Mouse (Mus musculus): Measurements from ENCODE around the gene Tspan11. TPM values are rescaled to one million over a fixed set of nuclear protein-coding genes. Genes with fewer than 3 reads are reported as not detected.

The Tspan11 gene
- total RNA-seq (2012; rRNA removed), result not detected in 2 replicates
- total RNA-seq (2014; rRNA removed), result not detected in 2 replicates
- polyA plus RNA-seq (2012; ENCODE audit: insufficient read length, low read depth), result not detected in 2 replicates

DNA sequence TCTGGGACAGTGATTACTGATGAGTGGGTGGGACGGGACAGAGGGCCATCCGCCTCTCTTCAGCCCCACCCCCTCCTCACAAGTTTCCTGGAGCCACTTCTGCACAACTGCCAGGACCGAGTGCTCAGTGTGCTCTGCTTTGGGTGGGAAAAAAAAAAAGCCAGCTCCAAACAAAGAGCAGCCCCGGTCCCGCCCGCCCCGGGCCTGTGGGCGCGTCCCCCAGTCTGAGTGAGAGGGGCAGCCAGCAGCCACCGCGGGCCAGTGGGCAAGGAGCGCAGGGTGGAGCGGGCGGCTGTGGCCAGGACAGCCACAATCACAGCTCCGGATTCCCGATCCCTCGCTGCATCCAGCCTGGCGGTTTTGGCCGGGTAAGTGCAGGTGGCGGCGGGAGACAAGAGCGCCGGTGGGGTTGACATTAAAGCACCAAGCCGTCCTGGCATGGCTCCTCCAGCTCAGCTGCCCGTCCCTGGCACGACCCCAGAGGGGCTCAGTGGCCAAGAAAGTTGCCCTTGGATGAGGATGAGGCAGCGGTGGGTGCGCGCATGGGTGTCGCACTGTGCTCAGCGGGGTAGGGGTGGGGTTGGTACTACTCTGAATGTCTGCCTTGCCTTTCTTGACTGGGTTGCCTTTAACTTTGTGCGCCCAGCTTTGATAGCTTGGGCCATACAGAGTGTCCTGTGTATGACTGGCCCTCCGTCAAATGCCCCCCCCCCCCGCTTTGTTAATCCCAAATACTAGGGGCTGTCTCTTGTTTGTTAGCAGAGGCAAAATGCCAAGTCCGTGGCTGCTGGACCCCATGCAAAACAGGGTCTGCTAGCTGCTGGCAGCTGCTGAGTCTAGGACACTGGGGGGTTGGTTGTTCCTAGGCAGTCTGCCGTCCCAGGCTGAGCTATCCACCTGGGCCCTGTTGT lies at the start of gene Tspan11:
Gene Tspan11, plus strand, starts transcription at position 79 of the 911 bp plus-strand sequence.
- peaks cover 98% of the 10 kb centered on the region for H3K27me3 ChIP-seq (replicated peaks)
- H3K9ac ChIP-seq (ENCODE audit: insufficient read depth, low read depth), result no peak within 1 kb of the TSS
- in situ Hi-C loops (cut with MboI; ENCODE audit: low pct_ligation_motif_present, low pct_unique_long_range_greater_than_20kb, low sequenced_read_pairs), result no loop called here
- TF ChIP-seq CHD1 (IDR thresholded peaks at IDR 0.05; ENCODE audit: low read depth, low read length) (no peak), SIN3A (IDR thresholded peaks at IDR 0.05; ENCODE audit: low read length) (no peak), E2F4 (IDR thresholded peaks at IDR 0.05; ENCODE audit: insufficient replicate concordance, low read depth, low read length) (no peak), UBTF (IDR thresholded peaks at IDR 0.05; ENCODE audit: low read depth, low read length) (no peak), USF1 (IDR thresholded peaks at IDR 0.05; ENCODE audit: low read depth, low read length) (no peak), HCFC1 (IDR thresholded peaks at IDR 0.05; ENCODE audit: low read depth, low read length) (no peak), POLR2A (IDR thresholded peaks at IDR 0.05; ENCODE audit: low read depth, low read length) (no peak), JUN (IDR thresholded peaks at IDR 0.05; ENCODE audit: insufficient read depth, low read depth, low read length) (no peak), ZC3H11A (IDR thresholded peaks at IDR 0.05; ENCODE audit: low read depth, low read length) (no peak)
- peaks cover 4% of the 10 kb centered on the region for H3K9me3 ChIP-seq (replicated peaks; ENCODE audit: low read length)
- no peak within 1 kb of the TSS for H3K27ac ChIP-seq (ENCODE audit: insufficient read depth, low read depth)
- no peak within 1 kb of the TSS for H3K4me3 ChIP-seq (replicated peaks in 1 of 3; ENCODE audit: low read depth in 2 of 3, low read length in 2 of 3, poor library complexity in 1 of 3)
- no peaks in the 10 kb centered on the region for H3K79me2 ChIP-seq (replicated peaks; ENCODE audit: control insufficient read depth, extremely low read depth, insufficient read depth, poor library complexity, severe bottlenecking)
- DNase-seq (ENCODE audit: extremely low read depth), result no peak
- no peak within 1 kb of the TSS for H3K4me2 ChIP-seq (ENCODE audit: insufficient read depth, low read depth, poor library complexity, severe bottlenecking)
- dilution Hi-C loops (cut with MboI; ENCODE audit: extremely low pct_ligation_motif_present, extremely low pct_unique_long_range_greater_than_20kb, low sequenced_read_pairs), result no loop called here
- no peaks in the 10 kb centered on the region for H3K4me1 ChIP-seq (ENCODE audit: control insufficient read depth in 1 of 2, insufficient read depth in 2 of 2)
- H3K36me3 ChIP-seq (replicated peaks in 1 of 2; ENCODE audit: control insufficient read depth in 1 of 2, insufficient read depth in 1 of 2, low read length in 1 of 2), result no peaks in the 10 kb centered on the region

DNA sequence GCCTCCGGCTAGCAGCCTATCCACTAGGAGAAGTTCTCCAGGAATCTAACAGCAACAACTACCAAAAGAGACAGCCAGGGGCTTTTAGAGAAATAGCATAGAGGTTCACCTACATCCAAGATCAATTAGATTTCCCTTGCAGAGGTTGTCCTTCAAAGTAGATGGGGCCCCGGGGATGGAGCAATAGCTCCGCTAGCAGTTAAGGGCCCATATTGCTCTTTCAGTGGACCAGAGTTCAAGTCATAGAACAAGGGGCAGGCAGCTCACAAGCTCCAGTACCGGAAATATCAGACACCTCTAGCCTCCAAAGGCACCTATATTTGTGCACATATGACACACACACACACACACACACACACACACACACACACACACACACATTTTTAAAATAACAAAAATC lies 49.5 kb upstream of the Tspan11 start:
- no peak for DNase-seq (ENCODE audit: extremely low read depth)
- H3K9me3 ChIP-seq (replicated peaks; ENCODE audit: low read length), result peaks cover 2% of the 10 kb centered on the region
- H3K79me2 ChIP-seq (replicated peaks; ENCODE audit: control insufficient read depth, extremely low read depth, insufficient read depth, poor library complexity, severe bottlenecking), result no peaks in the 10 kb centered on the region
- no peak overlapping the region for H3K4me3 ChIP-seq (replicated peaks in 1 of 3; ENCODE audit: low read depth in 2 of 3, low read length in 2 of 3, poor library complexity in 1 of 3)
- in situ Hi-C loops (cut with MboI; ENCODE audit: low pct_ligation_motif_present, low pct_unique_long_range_greater_than_20kb, low sequenced_read_pairs), result no loop called here
- H3K9ac ChIP-seq (ENCODE audit: insufficient read depth, low read depth), result no peak overlapping the region
- no peak overlapping the region for H3K27ac ChIP-seq (ENCODE audit: insufficient read depth, low read depth)
- H3K4me2 ChIP-seq (ENCODE audit: insufficient read depth, low read depth, poor library complexity, severe bottlenecking), result no peak overlapping the region
- no peaks in the 10 kb centered on the region for H3K36me3 ChIP-seq (replicated peaks in 1 of 2; ENCODE audit: control insufficient read depth in 1 of 2, insufficient read depth in 1 of 2, low read length in 1 of 2)
- dilution Hi-C loops (cut with MboI; ENCODE audit: extremely low pct_ligation_motif_present, extremely low pct_unique_long_range_greater_than_20kb, low sequenced_read_pairs), result no loop called here
- peaks cover 0 to 34% of the 10 kb centered on the region in 2 experiments; a peak in 2 of 4 replicates for H3K4me1 ChIP-seq (ENCODE audit: control insufficient read depth in 1 of 2, insufficient read depth in 2 of 2)
- TF ChIP-seq POLR2A (IDR thresholded peaks at IDR 0.05; ENCODE audit: low read depth, low read length), result no peak
- no peak for TF ChIP-seq CHD2 (IDR thresholded peaks at IDR 0.05; ENCODE audit: low read length)
- no peak for TF ChIP-seq RAD21 (IDR thresholded peaks at IDR 0.05; ENCODE audit: low read depth, low read length)
- TF ChIP-seq RCOR1 (conservative IDR thresholded peaks at IDR 0.05; ENCODE audit: low read depth, low read length), result no peak
- no peak for TF ChIP-seq JUND (conservative IDR thresholded peaks at IDR 0.05; ENCODE audit: low read depth, low read length)
- no peak for TF ChIP-seq UBTF (IDR thresholded peaks at IDR 0.05; ENCODE audit: low read depth, low read length)
- no peak for TF ChIP-seq ZC3H11A (IDR thresholded peaks at IDR 0.05; ENCODE audit: low read depth, low read length)
- no peaks in the 10 kb centered on the region for H3K27me3 ChIP-seq (replicated peaks)

All from CH12.LX (cell line).